Mouse (Mus musculus): Measurements from ENCODE around the gene Pla2g12b. TPM values are rescaled to one million over a fixed set of nuclear protein-coding genes. Genes with fewer than 3 reads are reported as not detected.

Gene Pla2g12b
- polyA plus RNA-seq, 1 experiment, result not detected

DNA sequence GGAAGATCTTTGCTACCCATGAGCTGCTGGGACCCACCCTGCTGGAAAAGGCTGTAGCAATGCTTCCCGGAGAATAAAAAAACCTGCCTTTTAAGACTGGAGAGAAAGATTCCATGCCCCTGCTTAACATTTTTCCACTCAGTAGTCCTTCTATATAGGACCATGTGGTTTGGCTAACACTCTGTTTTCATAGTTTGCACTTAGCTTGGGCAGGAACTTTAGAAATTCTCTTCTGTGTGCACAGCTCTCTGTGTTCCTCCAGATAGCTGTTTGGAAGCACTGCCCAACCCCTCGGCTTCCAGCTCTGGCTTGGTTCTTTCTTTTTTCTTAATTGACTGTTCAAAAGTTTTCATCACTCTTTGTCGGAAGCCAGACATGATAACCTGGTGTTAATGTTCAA lies 13.2 kb downstream of the Pla2g12b start:
- Histone ChIP-seq H3K4me3 (replicated peaks; ENCODE audit: insufficient read depth, low read depth, low read length) (no peak overlapping the region), H3K27me3 (ENCODE audit: control insufficient read depth, insufficient read depth, low read length) (no peaks in the 10 kb centered on the region; the same call in 1 of the 2 replicates), H3K4me1 (ENCODE audit: control insufficient read depth, insufficient read depth, low read length) (no peaks in the 10 kb centered on the region), H3K27ac (ENCODE audit: insufficient read depth, low read length) (no peak overlapping the region)
- no peak for DNase-seq
- TF ChIP-seq POLR2A (IDR thresholded peaks at IDR 0.05; ENCODE audit: borderline replicate concordance, insufficient read depth, low read length) (no peak), CTCF (IDR thresholded peaks at IDR 0.05; ENCODE audit: borderline replicate concordance, insufficient read depth, low read depth, low read length) (no peak)
- WGBS, result 90% methylated on average over 3 of the region's 3 CpGs

DNA sequence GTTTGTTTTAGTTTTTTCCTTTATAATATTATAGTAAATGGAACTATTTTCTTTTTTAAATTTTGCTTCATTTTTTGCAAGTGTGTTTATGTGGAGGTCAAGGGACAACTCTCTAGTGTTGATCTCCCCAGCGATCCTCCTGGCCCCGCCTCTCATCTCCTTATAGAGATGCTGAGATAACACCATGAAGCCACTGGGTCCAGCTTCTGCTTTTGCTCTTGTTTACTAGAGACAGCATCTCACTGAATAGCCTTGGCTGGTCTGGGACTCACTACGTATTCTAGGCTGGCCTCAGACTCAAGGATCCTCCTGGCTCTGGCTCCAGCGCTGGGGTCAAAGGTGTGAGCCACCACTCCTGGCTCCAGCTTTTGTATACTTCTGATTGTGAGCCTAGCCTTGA lies 16.1 kb downstream of the Pla2g12b start:
- Histone ChIP-seq H3K4me3 (replicated peaks; ENCODE audit: insufficient read depth, low read depth, low read length) (no peak overlapping the region), H3K27me3 (ENCODE audit: control insufficient read depth, insufficient read depth, low read length) (no peaks in the 10 kb centered on the region), H3K4me1 (ENCODE audit: control insufficient read depth, insufficient read depth, low read length) (no peaks in the 10 kb centered on the region), H3K27ac (ENCODE audit: insufficient read depth, low read length) (no peak overlapping the region)
- TF ChIP-seq POLR2A (IDR thresholded peaks at IDR 0.05; ENCODE audit: borderline replicate concordance, insufficient read depth, low read length), result no peak
- DNase-seq, result no peak
- 98% methylated on average over 4 of the region's 4 CpGs for WGBS

DNA sequence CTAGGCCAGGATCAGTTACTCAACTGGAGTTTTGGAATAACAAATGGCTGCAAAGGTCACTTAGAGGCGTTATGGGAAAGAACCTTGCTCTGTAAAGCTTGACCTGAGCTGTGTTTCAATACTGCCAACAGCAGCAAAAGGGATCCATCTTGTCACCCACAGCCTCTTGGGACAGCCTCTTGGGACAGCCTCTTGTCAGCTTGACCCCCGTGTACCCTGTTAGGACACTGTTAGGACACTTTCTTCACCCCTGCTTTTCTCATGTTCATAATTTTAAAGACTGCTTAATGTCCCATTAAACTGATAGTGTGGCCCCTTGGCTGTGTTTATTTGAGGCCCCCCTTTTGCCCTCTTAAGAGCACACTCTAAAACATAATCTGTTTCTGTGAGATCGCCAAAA lies 21.0 kb downstream of the Pla2g12b start:
- Histone ChIP-seq H3K4me3 (replicated peaks; ENCODE audit: insufficient read depth, low read depth, low read length) (no peak overlapping the region), H3K4me1 (ENCODE audit: control insufficient read depth, insufficient read depth, low read length) (peaks cover 4% of the 10 kb centered on the region), H3K27ac (ENCODE audit: insufficient read depth, low read length) (no peak overlapping the region), H3K27me3 (ENCODE audit: control insufficient read depth, insufficient read depth, low read length) (no peaks in the 10 kb centered on the region)
- DNase-seq, result no peak
- TF ChIP-seq POLR2A (IDR thresholded peaks at IDR 0.05; ENCODE audit: borderline replicate concordance, insufficient read depth, low read length), result no peak
- TF ChIP-seq CTCF (IDR thresholded peaks at IDR 0.05; ENCODE audit: borderline replicate concordance, insufficient read depth, low read depth, low read length), result no peak
- 94% methylated on average over 3 of the region's 3 CpGs for WGBS

DNA sequence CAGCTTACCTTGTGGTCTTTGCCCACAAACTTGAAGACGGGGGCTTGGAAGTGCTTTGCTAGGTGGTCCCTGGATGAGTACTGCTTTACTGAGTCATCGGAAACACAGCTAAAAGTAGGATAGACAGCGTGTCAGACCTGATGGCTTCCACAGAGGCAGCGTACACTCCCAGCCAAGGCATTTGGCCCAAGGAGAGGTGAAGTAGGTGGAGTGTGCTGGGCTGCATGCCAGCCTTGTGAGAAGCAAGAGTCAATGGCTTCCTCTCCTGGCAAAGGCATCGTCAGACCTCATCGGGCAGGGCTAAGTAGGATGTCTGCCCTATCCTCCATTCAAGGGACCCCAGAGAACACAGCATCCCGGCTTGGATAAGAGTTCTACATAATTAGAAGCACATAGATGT lies 21.9 kb downstream of the Pla2g12b start:
- no peak overlapping the region for H3K4me3 ChIP-seq (replicated peaks; ENCODE audit: insufficient read depth, low read depth, low read length)
- DNase-seq, result peak; percentile 60 to 80
- TF ChIP-seq POLR2A (IDR thresholded peaks at IDR 0.05; ENCODE audit: borderline replicate concordance, insufficient read depth, low read length), result no peak
- no peak for TF ChIP-seq CTCF (IDR thresholded peaks at IDR 0.05; ENCODE audit: borderline replicate concordance, insufficient read depth, low read depth, low read length)
- no peaks in the 10 kb centered on the region for H3K27me3 ChIP-seq (ENCODE audit: control insufficient read depth, insufficient read depth, low read length)
- H3K4me1 ChIP-seq (ENCODE audit: control insufficient read depth, insufficient read depth, low read length), result peaks cover 4% of the 10 kb centered on the region
- H3K27ac ChIP-seq (ENCODE audit: insufficient read depth, low read length), result no peak overlapping the region
- WGBS, result 19% methylated on average over 7 of the region's 7 CpGs

DNA sequence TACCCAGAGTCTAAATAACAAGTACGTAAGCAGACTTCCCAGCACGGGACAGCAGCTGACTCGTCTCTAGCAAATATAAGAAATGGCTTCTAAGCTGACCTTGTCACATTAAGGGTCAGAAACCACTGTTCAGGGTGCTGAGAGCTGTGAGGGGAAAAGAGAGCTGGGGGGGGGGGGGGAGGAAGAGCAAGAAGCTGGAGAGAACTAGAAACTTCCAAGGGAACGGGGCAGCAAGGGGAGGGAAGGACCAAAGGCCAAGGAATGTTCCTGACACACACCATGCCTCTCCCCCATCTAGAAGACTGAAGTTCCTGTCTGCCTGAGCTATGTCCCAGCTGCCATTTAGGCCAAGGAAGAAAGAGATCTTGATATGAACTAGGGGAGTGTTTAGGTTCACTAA lies 22.9 kb downstream of the Pla2g12b start:
- no peaks in the 10 kb centered on the region for H3K27me3 ChIP-seq (ENCODE audit: control insufficient read depth, insufficient read depth, low read length)
- WGBS, result 92% methylated on average over 4 of the region's 4 CpGs
- TF ChIP-seq POLR2A (IDR thresholded peaks at IDR 0.05; ENCODE audit: borderline replicate concordance, insufficient read depth, low read length) (no peak), CTCF (IDR thresholded peaks at IDR 0.05; ENCODE audit: borderline replicate concordance, insufficient read depth, low read depth, low read length) (no peak)
- no peak for DNase-seq
- H3K4me1 ChIP-seq (ENCODE audit: control insufficient read depth, insufficient read depth, low read length), result peaks cover 4% of the 10 kb centered on the region
- no peak overlapping the region for H3K27ac ChIP-seq (ENCODE audit: insufficient read depth, low read length)
- no peak overlapping the region for H3K4me3 ChIP-seq (replicated peaks; ENCODE audit: insufficient read depth, low read depth, low read length)

DNA sequence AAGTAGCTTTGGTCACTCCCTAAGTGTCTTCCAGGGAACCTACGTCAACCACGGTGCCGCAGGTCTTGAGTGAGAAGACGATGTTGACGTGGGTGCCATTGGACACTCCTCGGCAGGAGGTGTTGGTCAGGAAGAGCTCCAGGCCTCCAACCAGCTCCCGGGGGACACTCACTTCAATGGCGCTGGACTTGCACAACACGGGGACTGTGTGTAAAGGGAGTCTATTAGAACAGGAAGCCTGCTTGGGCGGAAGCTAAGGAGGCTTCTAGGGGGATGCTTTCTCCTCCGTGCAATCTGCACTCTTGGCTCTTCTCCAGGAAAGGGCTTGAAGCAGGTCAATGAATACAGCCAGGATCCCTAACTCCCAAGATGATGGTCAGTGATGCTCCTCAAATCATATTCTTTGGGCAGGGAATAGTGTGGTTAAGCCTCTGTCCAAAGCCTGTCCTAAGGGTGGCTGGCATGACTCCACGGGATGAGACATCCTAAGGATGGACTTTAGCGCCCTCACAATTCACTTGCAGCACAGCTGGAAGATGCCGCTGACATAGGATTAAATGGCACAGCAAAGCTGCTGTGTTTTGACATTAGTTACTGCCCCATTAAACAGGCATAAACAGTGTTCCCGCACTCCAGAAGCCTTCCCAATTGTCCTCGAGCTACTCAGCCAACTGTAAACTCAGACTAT lies 26.1 kb downstream of the Pla2g12b start:
- Histone ChIP-seq H3K27me3 (ENCODE audit: control insufficient read depth, insufficient read depth, low read length) (no peaks in the 10 kb centered on the region), H3K27ac (ENCODE audit: insufficient read depth, low read length) (no peak overlapping the region), H3K4me1 (ENCODE audit: control insufficient read depth, insufficient read depth, low read length) (peaks cover 4% of the 10 kb centered on the region), H3K4me3 (replicated peaks; ENCODE audit: insufficient read depth, low read depth, low read length) (no peak overlapping the region)
- TF ChIP-seq POLR2A (IDR thresholded peaks at IDR 0.05; ENCODE audit: borderline replicate concordance, insufficient read depth, low read length), result no peak
- no peak for TF ChIP-seq CTCF (IDR thresholded peaks at IDR 0.05; ENCODE audit: borderline replicate concordance, insufficient read depth, low read depth, low read length)
- no peak for DNase-seq
- WGBS, result 70% methylated on average over 16 of the region's 16 CpGs

DNA sequence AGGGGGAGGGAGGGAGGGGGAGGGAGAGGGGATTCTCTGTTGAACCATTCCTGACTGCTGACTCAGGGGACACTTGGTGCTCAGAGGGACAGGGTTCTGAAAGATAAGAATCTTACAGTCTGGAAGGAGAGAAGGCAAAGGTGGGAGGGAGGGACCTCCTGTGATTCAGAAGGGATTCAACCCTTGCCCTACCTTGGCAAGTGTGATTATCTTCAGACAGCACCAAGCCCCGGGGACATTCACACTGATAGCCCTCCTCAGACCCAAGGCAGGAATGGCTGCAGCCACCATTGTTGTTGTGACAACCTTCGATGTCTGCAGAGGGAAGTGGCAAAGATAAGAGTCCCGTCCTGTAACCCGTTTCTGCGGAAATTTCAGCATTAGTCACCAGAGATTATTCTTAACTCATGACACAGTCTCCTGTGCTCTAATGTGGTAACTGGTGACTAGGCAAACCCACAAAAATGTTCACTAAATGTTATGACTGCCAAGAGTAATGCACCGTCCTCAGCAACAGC lies 27.3 kb downstream of the Pla2g12b start:
- Histone ChIP-seq H3K27me3 (ENCODE audit: control insufficient read depth, insufficient read depth, low read length) (no peaks in the 10 kb centered on the region), H3K4me1 (ENCODE audit: control insufficient read depth, insufficient read depth, low read length) (no peaks in the 10 kb centered on the region; the same call in 1 of the 2 replicates), H3K27ac (ENCODE audit: insufficient read depth, low read length) (no peak overlapping the region), H3K4me3 (replicated peaks; ENCODE audit: insufficient read depth, low read depth, low read length) (no peak overlapping the region)
- TF ChIP-seq CTCF (IDR thresholded peaks at IDR 0.05; ENCODE audit: borderline replicate concordance, insufficient read depth, low read depth, low read length), result no peak
- TF ChIP-seq POLR2A (IDR thresholded peaks at IDR 0.05; ENCODE audit: borderline replicate concordance, insufficient read depth, low read length), result no peak
- WGBS, result 84% methylated on average over 6 of the region's 6 CpGs
- DNase-seq, result no peak

DNA sequence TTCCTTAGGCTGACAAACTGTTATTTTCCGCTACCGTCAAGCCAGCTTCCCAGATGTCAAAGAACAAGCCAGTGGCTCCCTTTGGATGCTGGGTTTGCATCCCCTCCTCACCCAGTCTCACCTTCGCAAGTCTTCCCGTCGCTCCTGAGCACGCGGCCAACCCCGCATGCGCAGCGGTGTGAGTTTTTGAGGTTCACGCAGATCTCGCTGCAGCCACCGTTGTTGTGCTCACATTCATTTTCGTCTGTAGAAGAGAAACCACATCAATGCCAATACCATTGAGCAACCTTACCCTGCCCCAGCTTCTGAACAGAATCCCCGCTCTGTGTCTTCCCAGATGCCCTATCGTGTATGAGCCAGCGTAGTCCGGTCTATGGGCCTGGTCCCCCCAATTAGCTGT lies 32.3 kb downstream of the Pla2g12b start:
- Histone ChIP-seq H3K4me3 (replicated peaks; ENCODE audit: insufficient read depth, low read depth, low read length) (no peak overlapping the region), H3K4me1 (ENCODE audit: control insufficient read depth, insufficient read depth, low read length) (no peaks in the 10 kb centered on the region), H3K27me3 (ENCODE audit: control insufficient read depth, insufficient read depth, low read length) (no peaks in the 10 kb centered on the region), H3K27ac (ENCODE audit: insufficient read depth, low read length) (no peak overlapping the region)
- no peak for DNase-seq
- TF ChIP-seq CTCF (IDR thresholded peaks at IDR 0.05; ENCODE audit: borderline replicate concordance, insufficient read depth, low read depth, low read length) (no peak), POLR2A (IDR thresholded peaks at IDR 0.05; ENCODE audit: borderline replicate concordance, insufficient read depth, low read length) (no peak)
- WGBS, result 97% methylated on average over 18 of the region's 18 CpGs
